In the genomic region with DNA sequence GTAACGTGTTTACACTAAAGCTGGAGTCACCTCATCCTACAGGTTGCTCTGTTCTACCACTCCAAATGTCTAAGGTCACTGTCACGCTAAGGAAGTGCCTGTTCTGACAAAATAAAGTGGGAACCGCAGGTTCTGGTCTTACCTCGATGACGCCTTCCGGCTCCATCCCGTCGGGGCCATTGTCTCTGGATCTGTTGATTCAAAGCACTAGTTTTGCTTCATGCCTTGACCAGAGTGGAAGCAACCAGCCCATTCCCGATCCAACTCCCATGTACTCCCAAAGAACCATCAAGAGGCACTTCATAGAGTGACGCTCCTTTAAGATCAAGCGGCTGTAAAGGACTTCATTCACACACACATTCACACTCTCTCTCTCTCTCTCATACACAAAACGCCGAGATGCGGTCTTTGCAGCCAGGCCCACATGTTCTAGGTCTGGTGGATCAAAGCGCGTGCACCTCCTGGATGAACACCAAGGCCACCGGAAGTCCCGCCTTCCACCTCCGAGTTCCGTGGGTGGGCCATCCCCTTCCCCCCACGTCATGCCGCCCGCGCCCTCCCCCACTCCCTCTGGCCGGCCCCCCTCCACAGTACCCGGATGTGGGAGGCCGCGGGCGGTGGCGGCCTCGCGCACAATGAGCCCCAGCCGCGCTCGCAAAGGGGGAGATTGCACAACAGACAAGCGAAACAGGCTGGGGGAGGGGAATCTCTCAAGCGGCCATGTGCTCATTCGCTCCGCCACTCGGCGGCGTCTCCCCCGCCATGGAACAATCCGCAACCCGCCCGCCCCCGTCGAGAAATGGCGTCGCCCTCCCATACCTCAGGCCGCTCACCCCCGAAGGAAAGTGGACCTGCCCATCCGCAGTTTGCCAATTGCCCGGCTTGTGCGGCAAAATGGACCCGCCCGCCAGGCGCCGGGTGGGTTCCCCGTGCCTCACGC, we compare ENCODE assay signal across 8 mouse cellular contexts. TPM values are rescaled to one million over a fixed set of nuclear protein-coding genes. Genes with fewer than 3 reads are reported as not detected.
A peak's percentile ranks its signal among the peaks of the same experiment; 100 is the strongest.
DNase-seq lines count a peak whose midpoint lies in the region; ATAC-seq and TF ChIP-seq lines count a peak whose summit lies in the region.

No protein-coding gene starts in this region.

- peaks cover 29% of the 10 kb centered on the region for H3K4me1 ChIP-seq in hindbrain, embryonic 15.5 days (replicated peaks)

- TF ChIP-seq CTCF in Patski (IDR thresholded peaks at IDR 0.05), result no peak

- no peaks in the 10 kb centered on the region for H3K9me3 ChIP-seq in hindbrain, embryonic 15.5 days

- H3K4me3 ChIP-seq in hindbrain, embryonic 15.5 days, result peak overlapping the region; percentile 85

- WGBS in hindbrain, embryonic 15.5 days, result under 1% methylated on average over 54 of the region's 61 CpGs

- DNase-seq in Patski (ENCODE audit: low read depth, low spot score), result no peak
- peak; percentile 97 to 98 for DNase-seq in cerebellum, postnatal 14 days
- peak; percentile 74 to 79 for DNase-seq in frontal cortex, postnatal 25 days (ENCODE audit: low spot score in 2 of 2)
- peak; percentile 91 for DNase-seq in left cerebral cortex, adult 11 months (ENCODE audit: low spot score)
- peak; percentile 96 to 98 for DNase-seq in lung, postnatal 4 days
- peak; percentile 95 for DNase-seq in retina, postnatal 7 days (ENCODE audit: low read depth, low spot score)
- DNase-seq in urinary bladder, adult 2 months (ENCODE audit: low spot score), result peak; percentile 89

- H3K9ac ChIP-seq in hindbrain, embryonic 15.5 days, result peak overlapping the region; percentile 82

- peak; percentile 40 for ATAC-seq in Patski
- ATAC-seq in hindbrain, embryonic 15.5 days (ENCODE audit: low FRiP score, low read depth), result peak; percentile 81

- no peaks in the 10 kb centered on the region for H3K27me3 ChIP-seq in Patski
- no peaks in the 10 kb centered on the region for H3K27me3 ChIP-seq in hindbrain, embryonic 15.5 days

- CTCF ChIA-PET in Patski (lab: Charles Lee), result no interaction called here

- H3K4me2 ChIP-seq in hindbrain, embryonic 15.5 days, result peak overlapping the region; percentile 74

- peaks cover 68% of the 10 kb centered on the region for H3K36me3 ChIP-seq in hindbrain, embryonic 15.5 days

- peak overlapping the region; percentile 94 for H3K27ac ChIP-seq in hindbrain, embryonic 15.5 days (replicated peaks)

- in situ Hi-C loops in Patski (cut with MboI; ENCODE audit: low pct_unique_long_range_greater_than_20kb), result loop anchor here (5.0 kb wide), 1 partner anchor 259 kb away; a partner anchor contains a TSS

- POLR2A ChIA-PET in Patski (lab: Charles Lee), result interaction anchor here (1.2 to 2.0 kb wide), 2 partner anchors 9 to 26 kb away, joined by 3 to 5 read pairs; a partner anchor contains a TSS

RNA-seq across cellular contexts. Expression of a gene that starts 1.2 kb away (rescaled TPM):
- 592 TPM for polyA plus RNA-seq in Patski (2021)
- polyA plus RNA-seq in hindbrain, embryonic 15.5 days (2015; fragmentation: Nextera tagmentation; extraction: Ambion mirVana), result 476 and 491 TPM in 2 replicates
- polyA plus RNA-seq in urinary bladder, adult 2 months (2012; rRNA removed), result 461 and 554 TPM in 2 replicates

RNA-seq across cellular contexts. Expression of a gene that starts 5.1 kb away (rescaled TPM):
- polyA plus RNA-seq in Patski (2021), result 4.4 TPM
- 10.3 and 12.2 TPM in 2 replicates for polyA plus RNA-seq in hindbrain, embryonic 15.5 days (2015; fragmentation: Nextera tagmentation; extraction: Ambion mirVana)
- polyA plus RNA-seq in urinary bladder, adult 2 months (2012; rRNA removed), result 20.5 and 24.9 TPM in 2 replicates

RNA-seq across cellular contexts. Expression of a gene that starts 8.6 kb away (rescaled TPM):
- 84.1 TPM for polyA plus RNA-seq in Patski (2021)
- polyA plus RNA-seq in hindbrain, embryonic 15.5 days (2015; fragmentation: Nextera tagmentation; extraction: Ambion mirVana), result 101 and 108 TPM in 2 replicates
- polyA plus RNA-seq in urinary bladder, adult 2 months (2012; rRNA removed), result 62.0 and 86.7 TPM in 2 replicates

RNA-seq across cellular contexts. Expression of a gene that starts 10.8 kb away (rescaled TPM):
- polyA plus RNA-seq in Patski (2021), result 116 TPM
- 101 and 103 TPM in 2 replicates for polyA plus RNA-seq in hindbrain, embryonic 15.5 days (2015; fragmentation: Nextera tagmentation; extraction: Ambion mirVana)
- polyA plus RNA-seq in urinary bladder, adult 2 months (2012; rRNA removed), result 83.4 and 108 TPM in 2 replicates

RNA-seq across cellular contexts. Expression of a gene that starts 14.5 kb away (rescaled TPM):
- polyA plus RNA-seq in Patski (2021), result 5.0 TPM
- polyA plus RNA-seq in hindbrain, embryonic 15.5 days (2015; fragmentation: Nextera tagmentation; extraction: Ambion mirVana), result 0.61 and 0.76 TPM in 2 replicates
- polyA plus RNA-seq in urinary bladder, adult 2 months (2012; rRNA removed), result 5.1 and 6.8 TPM in 2 replicates
